Mouse (Mus musculus) liver, postnatal 0 days (tissue): Measurements from ENCODE around the gene Rin2.

Experiments used
- CTCF ChIP-seq: sonication (generic); IDR thresholded peaks from 2 replicates; pipeline ENCODE4 v1.5.1; 2016; ENCODE audit warnings: antibody characterized with exemption, low read depth
- EP300 ChIP-seq: IDR thresholded peaks from 2 replicates; pipeline ENCODE4 v1.6.1; 2016; ENCODE audit warnings: antibody characterized with exemption, low read depth, mild to moderate bottlenecking

DNA sequence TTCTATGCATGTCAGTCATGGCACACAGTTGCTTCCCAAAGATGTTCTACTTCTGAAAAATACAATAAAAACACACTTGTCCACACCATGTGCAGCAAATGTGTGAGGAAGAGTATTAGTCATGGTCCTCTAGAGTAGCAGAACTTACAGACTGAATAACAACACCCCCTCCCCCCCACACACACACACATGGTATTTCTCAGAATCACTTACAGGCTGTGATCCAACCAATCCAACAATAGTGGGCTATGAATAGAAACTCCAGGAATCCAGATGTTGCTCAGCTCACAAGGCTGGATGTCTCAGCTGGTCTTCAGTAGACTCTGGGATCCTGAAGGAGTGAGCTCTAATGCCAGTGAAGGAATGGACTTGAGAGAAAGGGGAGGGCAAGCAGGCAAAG, 86.4 kb downstream of the Rin2 start:
- TF ChIP-seq CTCF (no peak), EP300 (no peak)
